Mouse (Mus musculus) hindbrain, embryonic 13.5 days (tissue): ENCODE measurements around the gene Gart. TPM values are rescaled to one million over a fixed set of nuclear protein-coding genes. Genes with fewer than 3 reads are reported as not detected.

Source experiments
- ATAC-seq: fragments of 200-750 bp; cut with Nextera tagmentation; 2 replicates; pipeline ENCODE4 v1.8.0; 2017; ENCODE audit warnings: moderate TSS enrichment; ENCODE audit not compliant: low FRiP score
- H3K27ac ChIP-seq: fragments of 300-500 bp; sonication (generic); 2 replicates; pipeline ENCODE4 v1.5.1; 2015; ENCODE audit warnings: inconsistent platforms, mild to moderate bottlenecking, moderate library complexity
- H3K27me3 ChIP-seq: fragments of 300-500 bp; sonication (generic); 2 replicates; pipeline ENCODE4 v1.6.1; 2015; ENCODE audit warnings: mild to moderate bottlenecking, inconsistent platforms
- H3K36me3 ChIP-seq: fragments of 300-500 bp; sonication (generic); 2 replicates; pipeline ENCODE4 v1.6.1; 2015; ENCODE audit warnings: mild to moderate bottlenecking, inconsistent platforms
- H3K4me1 ChIP-seq: fragments of 300-500 bp; sonication (generic); replicated peaks from 2 replicates; pipeline ENCODE4 v1.6.1; 2015; ENCODE audit warnings: inconsistent platforms
- H3K4me2 ChIP-seq: fragments of 300-500 bp; sonication (generic); 2 replicates; pipeline ENCODE4 v1.6.1; 2015; ENCODE audit warnings: inconsistent platforms, mild to moderate bottlenecking, moderate library complexity
- H3K4me3 ChIP-seq: fragments of 300-500 bp; sonication (generic); 2 replicates; pipeline ENCODE4 v1.5.1; 2015; ENCODE audit warnings: mild to moderate bottlenecking, inconsistent platforms
- H3K9ac ChIP-seq: fragments of 300-500 bp; sonication (generic); 2 replicates; pipeline ENCODE4 v1.6.1; 2015; ENCODE audit warnings: mild to moderate bottlenecking, inconsistent platforms
- H3K9me3 ChIP-seq: fragments of 300-500 bp; sonication (generic); 2 replicates; pipeline ENCODE4 v1.6.1; 2016; ENCODE audit warnings: inconsistent platforms
- WGBS: fragments of 180-500 bp; shearing (Covaris S2); methylation state at CpG from one replicate; pipeline ENCODE4 v1.1.7; 2015; 5-methylcytosine and 5-hydroxymethylcytosine counted together
- polyA plus RNA-seq: library from polyadenylated mRNA; unstranded; fragments of >200 nt; fragmentation: Nextera tagmentation; extraction: Ambion mirVana; gene quantifications from 2 replicates; pipeline ENCODE4 v1.2.1, GENCODE M21; 2015

The Gart gene
- 62.9 and 67.3 TPM in 2 replicates for polyA plus RNA-seq

DNA sequence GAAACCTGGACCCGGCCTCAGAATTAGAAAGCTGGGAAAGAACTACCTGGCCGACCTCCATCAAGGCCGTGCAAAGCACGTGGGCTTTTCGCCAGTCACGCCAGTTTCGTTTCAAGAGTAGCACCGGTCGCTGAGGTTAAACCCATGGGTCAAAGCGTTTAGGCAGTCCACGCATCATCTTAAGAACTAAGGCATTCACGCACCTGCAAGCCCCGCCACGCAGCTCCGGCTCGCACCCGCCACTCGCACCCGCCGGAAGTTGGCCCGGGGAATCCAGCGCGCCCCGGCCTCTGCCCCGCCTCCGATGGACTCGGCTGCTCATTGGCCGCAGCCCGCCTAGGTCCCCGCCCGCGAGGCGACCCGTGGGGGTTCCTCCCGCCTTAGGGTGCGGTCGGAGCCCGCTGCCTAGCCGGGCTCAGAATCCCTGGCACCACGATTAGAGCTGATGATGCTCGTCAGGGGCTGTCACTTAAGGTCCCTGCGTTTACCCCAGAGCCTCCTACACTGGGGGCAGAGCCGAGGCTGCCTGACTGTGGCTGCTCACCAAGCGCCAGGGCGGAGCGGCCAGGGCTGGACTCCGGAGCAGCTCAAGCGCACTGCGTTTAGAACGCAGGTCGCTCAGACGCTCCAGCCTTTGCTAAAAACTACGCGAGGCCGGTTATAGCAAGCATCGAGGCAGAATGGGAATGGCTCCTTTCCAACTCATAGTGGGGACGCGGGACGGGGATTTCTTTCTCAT lies at the start of gene Gart:
Gene Gart (minus strand): TSS at position 272 of the 739 bp plus-strand sequence.
- WGBS: under 1% methylated on average over 57 of the region's 59 CpGs
- Histone ChIP-seq H3K4me3 (peak within 1 kb of the TSS; percentile 73), H3K27ac (peak within 1 kb of the TSS; percentile 99), H3K4me1 (peaks cover 17% of the 10 kb centered on the region), H3K27me3 (no peaks in the 10 kb centered on the region), H3K4me2 (peak within 1 kb of the TSS; percentile 92), H3K36me3 (peaks cover 16% of the 10 kb centered on the region), H3K9ac (peak within 1 kb of the TSS; percentile 91), H3K9me3 (no peaks in the 10 kb centered on the region)
- peak; percentile 89 for ATAC-seq

DNA sequence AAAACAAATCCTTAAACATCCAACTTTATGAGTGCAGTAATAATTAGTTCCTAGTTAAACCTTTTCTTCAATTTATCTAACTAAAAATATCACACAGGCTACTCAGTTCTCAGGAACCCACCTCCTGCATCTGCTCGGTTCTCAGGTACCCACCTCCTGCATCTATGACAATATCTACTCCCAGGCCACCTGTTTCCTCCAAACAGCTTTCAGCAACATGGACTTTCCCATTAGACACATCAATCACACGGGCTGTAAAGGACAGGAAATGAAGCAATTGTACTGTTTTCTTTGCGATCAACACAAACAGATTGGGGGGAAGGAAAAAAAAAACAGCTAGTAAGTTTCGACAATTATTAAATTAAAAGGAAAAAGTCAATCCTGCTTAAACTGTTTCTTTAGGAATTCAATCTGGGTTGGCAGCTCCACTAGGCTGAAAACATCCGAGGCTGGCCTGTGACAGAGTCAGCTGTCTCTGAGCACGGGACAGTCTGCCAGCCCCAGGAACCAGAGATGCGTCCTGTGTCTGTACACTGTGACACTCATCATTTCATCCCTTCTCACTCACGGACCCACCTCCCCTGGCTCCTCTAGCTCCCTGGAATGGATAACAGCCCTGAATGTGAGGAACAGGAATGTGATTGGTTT lies 48.5 kb upstream of the Gart start:
- Histone ChIP-seq H3K4me1 (no peaks in the 10 kb centered on the region), H3K9ac (no peak overlapping the region), H3K4me2 (no peak overlapping the region), H3K9me3 (no peaks in the 10 kb centered on the region), H3K27ac (0 out of 2 replicates have a peak overlapping the region, but pooled peaks have one; percentile 8), H3K27me3 (no peaks in the 10 kb centered on the region), H3K36me3 (peaks cover 53% of the 10 kb centered on the region), H3K4me3 (no peak overlapping the region)
- WGBS: 77% methylated on average over 8 of the region's 8 CpGs
- ATAC-seq: no peak; the same call in 1 of the 2 replicates

DNA sequence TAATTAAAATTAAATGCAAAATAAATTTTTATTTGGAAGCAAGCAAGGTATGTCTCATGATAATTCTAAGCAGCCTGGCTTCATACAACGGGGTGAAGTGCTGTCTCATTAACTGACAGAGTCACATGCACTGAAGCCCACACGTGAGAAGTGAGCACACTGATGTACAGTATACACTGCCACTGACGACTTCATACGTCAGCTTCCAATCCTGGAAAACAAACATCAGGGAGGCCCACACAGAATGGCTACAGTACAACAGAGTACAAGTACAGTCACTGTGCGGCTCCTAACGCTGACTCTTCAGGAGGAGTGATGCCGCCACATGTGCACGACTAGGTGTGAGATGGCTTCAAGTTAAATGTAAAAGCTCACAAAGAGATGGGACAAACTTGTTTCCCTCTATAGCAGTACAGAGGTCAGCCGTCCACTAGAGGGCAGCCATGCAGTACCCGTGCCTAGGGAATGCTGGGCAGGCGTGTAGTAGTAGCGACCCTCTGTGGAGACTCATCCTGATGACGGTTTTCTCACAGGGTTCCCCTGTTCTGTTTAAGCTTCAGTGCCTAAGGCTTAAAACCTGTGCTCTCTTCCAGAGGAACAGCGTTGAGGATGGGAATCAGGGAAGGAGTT lies 47.8 kb upstream of the Gart start:
- Histone ChIP-seq H3K4me1 (peaks cover 5% of the 10 kb centered on the region), H3K36me3 (peaks cover 49% of the 10 kb centered on the region), H3K27ac (0 out of 2 replicates have a peak overlapping the region, but pooled peaks have one; percentile 8), H3K9me3 (no peaks in the 10 kb centered on the region), H3K27me3 (no peaks in the 10 kb centered on the region), H3K4me3 (no peak overlapping the region), H3K4me2 (no peak overlapping the region), H3K9ac (no peak overlapping the region)
- WGBS: 32% methylated on average over 14 of the region's 14 CpGs
- ATAC-seq: peak; percentile 82

DNA sequence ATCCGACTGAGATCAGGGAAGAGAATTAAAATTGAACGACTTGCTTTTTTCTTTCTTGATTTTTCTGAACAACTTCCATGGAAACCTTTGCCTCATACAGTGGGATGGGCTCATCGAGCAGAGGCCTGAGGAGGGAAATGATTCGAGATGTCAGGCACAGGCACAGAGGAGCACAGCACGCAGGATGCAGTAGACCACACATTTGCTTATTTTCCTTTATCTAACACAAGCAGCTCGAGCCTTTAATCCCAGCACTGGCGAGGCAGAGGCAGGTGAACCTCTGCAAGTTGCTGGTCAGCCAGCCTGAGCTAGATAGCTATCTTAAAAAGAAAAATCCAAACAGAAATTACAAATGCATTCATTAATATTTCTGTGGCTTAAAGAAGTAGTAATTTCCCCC lies 43.0 kb upstream of the Gart start:
- H3K36me3 ChIP-seq: peaks cover 30% of the 10 kb centered on the region
- no peak overlapping the region for H3K27ac ChIP-seq
- 0 out of 2 replicates have a peak overlapping the region, but pooled peaks have one; percentile 2 for H3K4me3 ChIP-seq
- peaks cover 21% of the 10 kb centered on the region for H3K4me1 ChIP-seq
- H3K9ac ChIP-seq: 0 out of 2 replicates have a peak overlapping the region, but pooled peaks have one; percentile 40
- ATAC-seq: no peak
- H3K27me3 ChIP-seq: no peaks in the 10 kb centered on the region
- H3K9me3 ChIP-seq: no peaks in the 10 kb centered on the region
- peak overlapping the region; percentile 82 for H3K4me2 ChIP-seq
- WGBS: 49% methylated on average over 7 of the region's 7 CpGs

DNA sequence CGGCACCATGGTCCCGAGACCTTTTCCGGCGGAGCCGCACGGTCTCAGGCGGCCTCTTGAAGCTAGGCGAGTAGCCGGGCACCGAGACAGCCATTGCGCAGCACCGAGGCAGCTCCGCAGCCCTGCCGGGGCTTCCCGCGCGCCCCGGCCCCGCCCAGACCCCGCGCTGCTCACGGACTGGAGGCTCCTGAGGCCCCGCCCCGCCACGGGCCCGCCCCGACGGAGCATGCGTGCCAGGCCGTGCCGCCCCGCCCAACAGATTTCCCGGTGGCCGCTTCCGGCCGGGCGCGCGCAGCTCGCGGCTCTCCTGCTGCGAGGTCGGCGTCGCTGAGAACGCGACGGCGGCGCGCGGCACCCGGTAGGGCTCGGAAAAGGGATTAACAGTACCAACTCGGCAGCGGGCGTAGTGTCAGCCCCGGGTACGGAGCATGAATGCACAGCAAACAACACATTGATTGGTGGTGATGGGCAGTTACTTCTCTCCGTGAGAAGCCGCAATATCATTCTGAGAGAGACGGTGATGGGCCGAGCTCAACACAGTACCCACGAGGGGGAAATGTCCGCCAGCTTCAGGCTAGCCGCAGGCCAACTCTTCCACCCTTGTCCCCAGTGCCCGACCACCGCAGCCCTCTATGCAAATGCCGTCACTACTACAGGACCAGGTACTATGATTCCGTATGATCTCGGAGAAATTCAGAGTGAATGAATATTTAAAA lies 42.0 kb upstream of the Gart start, which contains the start of gene Donson:
Gene Donson (minus strand): TSS at position 152 of the 716 bp plus-strand sequence.
- Histone ChIP-seq H3K9me3 (no peaks in the 10 kb centered on the region), H3K27ac (peak within 1 kb of the TSS; percentile 93), H3K27me3 (no peaks in the 10 kb centered on the region), H3K9ac (peak within 1 kb of the TSS; percentile 96), H3K4me3 (peak within 1 kb of the TSS; percentile 91), H3K36me3 (peaks cover 32% of the 10 kb centered on the region), H3K4me2 (peak within 1 kb of the TSS; percentile 82), H3K4me1 (peaks cover 21% of the 10 kb centered on the region)
- peak; percentile 99 for ATAC-seq
- under 1% methylated on average over 65 of the region's 71 CpGs for WGBS

DNA sequence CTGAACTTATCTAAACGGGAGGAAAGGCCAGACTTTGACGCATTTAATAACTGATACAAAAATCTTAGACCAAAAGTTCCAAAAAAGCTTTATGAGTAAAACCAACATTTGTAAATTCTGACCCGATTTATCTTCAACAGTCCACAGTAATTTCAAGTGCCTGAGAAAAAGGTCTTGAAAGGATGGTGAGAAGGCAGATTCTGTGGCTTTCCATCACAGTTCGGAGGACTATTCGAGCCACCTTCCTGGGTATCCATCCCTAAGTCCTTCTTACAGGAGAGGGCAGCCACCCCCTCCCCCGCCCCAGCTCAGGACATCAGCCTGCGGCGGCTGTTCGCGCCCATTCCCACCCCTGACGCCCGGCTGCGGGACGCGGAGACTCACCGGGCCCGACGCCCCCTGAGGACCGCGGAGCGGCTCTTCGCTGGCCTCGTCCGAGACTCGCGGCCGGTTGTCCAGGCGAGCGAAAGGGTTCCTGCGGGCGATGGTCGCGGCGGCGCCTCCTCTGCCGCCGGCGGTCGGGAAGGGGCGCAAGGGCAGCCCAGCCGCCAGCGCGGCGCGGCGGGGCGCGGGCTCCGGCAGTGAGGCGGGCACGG lies 41.4 kb upstream of the Gart start:
- Histone ChIP-seq H3K9ac (peak overlapping the region; percentile 96), H3K36me3 (peaks cover 34% of the 10 kb centered on the region), H3K9me3 (no peaks in the 10 kb centered on the region), H3K4me1 (peaks cover 21% of the 10 kb centered on the region), H3K4me2 (peak overlapping the region; percentile 82), H3K27ac (peak overlapping the region; percentile 93), H3K4me3 (peak overlapping the region; percentile 91), H3K27me3 (no peaks in the 10 kb centered on the region)
- peak; percentile 83 for ATAC-seq
- under 1% methylated on average over 51 of the region's 51 CpGs for WGBS

DNA sequence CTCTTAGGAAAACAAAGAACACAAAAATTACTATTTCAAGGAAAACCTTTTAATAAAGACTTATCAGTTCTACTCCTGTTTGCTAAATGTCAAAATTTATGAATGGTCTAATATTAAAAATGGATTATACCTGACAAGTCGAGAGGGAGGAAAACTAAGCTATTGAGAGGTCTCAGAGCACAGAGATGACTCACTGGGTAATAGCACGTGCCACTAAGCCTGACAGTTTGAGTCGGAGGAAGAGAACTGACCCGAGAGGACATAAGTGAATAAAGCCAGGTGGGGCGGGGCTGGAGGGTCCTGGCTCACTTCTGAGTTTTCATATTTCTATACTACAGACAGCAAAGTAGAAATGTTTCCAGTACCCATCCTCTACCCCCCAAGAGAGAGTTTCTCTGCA lies 39.6 kb upstream of the Gart start:
- H3K4me2 ChIP-seq: no peak overlapping the region
- peaks cover 50% of the 10 kb centered on the region for H3K36me3 ChIP-seq
- WGBS: 91% methylated on average over 5 of the region's 5 CpGs
- no peak for ATAC-seq
- H3K9ac ChIP-seq: no peak overlapping the region
- H3K27ac ChIP-seq: no peak overlapping the region
- H3K9me3 ChIP-seq: no peaks in the 10 kb centered on the region
- no peaks in the 10 kb centered on the region for H3K27me3 ChIP-seq
- no peak overlapping the region for H3K4me3 ChIP-seq
- H3K4me1 ChIP-seq: peaks cover 21% of the 10 kb centered on the region

DNA sequence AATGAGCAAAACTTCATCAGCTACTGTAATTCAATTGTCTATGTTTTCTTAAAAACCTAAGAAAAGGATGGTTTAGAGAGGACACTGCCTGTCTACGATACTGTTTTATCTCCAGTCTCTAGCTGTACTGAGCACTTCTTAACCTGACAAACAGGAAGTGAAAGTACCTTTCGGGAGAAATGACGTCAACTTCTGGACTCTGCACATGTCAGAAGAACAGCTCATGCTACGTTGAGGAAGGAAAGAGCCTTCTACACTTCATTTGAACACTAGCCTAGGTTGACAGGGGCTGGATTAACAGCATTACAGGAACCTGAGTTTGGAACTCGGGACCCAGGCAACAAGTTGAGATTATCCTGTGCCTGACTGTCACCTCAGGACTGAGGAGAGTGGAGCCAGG lies 38.8 kb upstream of the Gart start:
- Histone ChIP-seq H3K27me3 (no peaks in the 10 kb centered on the region), H3K4me3 (no peak overlapping the region), H3K9me3 (no peaks in the 10 kb centered on the region), H3K27ac (no peak overlapping the region), H3K36me3 (peaks cover 55% of the 10 kb centered on the region), H3K9ac (no peak overlapping the region), H3K4me1 (peaks cover 21% of the 10 kb centered on the region), H3K4me2 (no peak overlapping the region)
- 93% methylated on average over 5 of the region's 5 CpGs for WGBS
- no peak for ATAC-seq

DNA sequence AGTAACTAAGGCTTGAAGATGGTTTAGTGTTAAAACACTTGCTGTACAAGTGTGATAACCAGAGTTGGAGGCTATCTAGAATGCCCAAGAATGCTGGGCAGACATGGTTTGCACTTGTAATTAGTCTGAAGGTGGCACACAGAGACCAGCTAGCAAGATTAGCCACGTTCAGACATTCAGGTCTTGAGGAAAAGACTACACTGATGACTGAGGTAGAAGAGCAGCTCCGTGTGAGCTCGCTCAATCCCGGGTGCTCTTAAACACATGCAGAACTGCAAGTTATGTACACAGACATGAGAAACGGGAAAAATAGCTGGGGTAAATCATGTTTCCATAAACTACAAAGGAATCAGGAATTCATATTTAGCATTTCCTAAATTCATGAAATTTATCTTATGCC lies 33.9 kb upstream of the Gart start:
- Histone ChIP-seq H3K27ac (no peak overlapping the region), H3K36me3 (peaks cover 89% of the 10 kb centered on the region), H3K27me3 (no peaks in the 10 kb centered on the region), H3K9me3 (no peaks in the 10 kb centered on the region), H3K4me2 (no peak overlapping the region), H3K4me3 (no peak overlapping the region), H3K9ac (no peak overlapping the region), H3K4me1 (no peaks in the 10 kb centered on the region)
- WGBS: 87% methylated on average over 5 of the region's 5 CpGs
- ATAC-seq: no peak

DNA sequence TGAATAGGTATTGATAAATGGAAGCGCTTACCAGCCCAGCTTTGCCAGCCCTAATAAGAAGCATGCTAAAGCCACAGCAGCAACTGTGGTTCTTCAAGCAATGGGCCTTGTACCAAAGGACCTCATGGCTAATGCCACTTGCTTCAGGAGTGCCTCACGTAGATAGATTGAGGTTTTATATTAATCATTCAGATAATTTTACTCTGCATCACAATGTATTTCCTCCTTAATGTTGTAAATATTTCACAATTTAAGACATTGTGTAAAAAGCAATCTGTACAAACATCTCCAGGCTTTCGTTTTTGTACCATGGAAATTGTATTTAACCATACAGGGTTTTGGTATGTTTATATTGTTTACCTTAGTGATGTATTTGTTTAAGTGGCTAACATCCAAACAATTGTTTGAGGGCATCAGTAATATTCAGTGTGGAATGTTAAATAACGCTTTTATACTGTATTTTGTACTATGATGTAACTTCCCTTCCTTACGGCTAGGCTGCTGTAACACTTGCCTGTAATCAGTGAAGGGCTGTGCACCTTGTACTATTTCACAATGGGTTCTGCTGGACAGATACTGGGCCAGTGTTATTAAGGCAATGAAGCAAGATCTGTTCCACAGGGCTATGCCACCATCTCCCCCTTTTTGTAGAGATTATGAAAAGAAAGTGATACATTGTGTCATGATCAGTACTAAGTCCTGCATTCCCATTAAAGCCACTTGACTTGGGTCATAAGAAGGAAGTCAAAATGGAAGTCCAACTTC lies 31.6 kb upstream of the Gart start:
- Histone ChIP-seq H3K9ac (no peak overlapping the region), H3K4me1 (no peaks in the 10 kb centered on the region), H3K4me2 (no peak overlapping the region), H3K27ac (no peak overlapping the region), H3K9me3 (no peaks in the 10 kb centered on the region), H3K27me3 (no peaks in the 10 kb centered on the region), H3K4me3 (no peak overlapping the region), H3K36me3 (peaks cover 84% of the 10 kb centered on the region)
- WGBS: 94% methylated on average over 5 of the region's 5 CpGs
- ATAC-seq: no peak

DNA sequence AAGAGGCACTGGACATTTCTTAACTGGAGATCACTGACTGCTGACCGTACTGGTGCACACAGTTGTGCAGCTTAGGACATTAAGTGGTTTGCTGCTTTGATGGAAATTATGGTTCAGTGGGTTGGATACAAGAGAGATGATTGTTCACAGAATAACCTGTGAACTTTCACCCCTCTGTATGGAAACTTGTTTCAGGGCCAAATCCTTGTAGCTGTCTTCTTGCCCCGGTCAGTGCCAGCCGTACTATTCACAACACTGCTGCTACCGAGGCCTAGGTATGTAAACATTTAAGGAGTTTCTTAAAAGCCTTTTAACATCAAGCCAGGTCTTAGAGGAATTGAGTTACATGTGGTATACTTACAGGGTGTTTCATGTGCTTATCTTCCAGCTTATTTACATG lies 27.7 kb upstream of the Gart start:
- no peak overlapping the region for H3K4me2 ChIP-seq
- H3K9ac ChIP-seq: no peak overlapping the region
- no peak for ATAC-seq
- H3K27me3 ChIP-seq: no peaks in the 10 kb centered on the region
- no peaks in the 10 kb centered on the region for H3K4me1 ChIP-seq
- H3K9me3 ChIP-seq: no peaks in the 10 kb centered on the region
- H3K27ac ChIP-seq: no peak overlapping the region
- no peak overlapping the region for H3K4me3 ChIP-seq
- 93% methylated on average over 4 of the region's 4 CpGs for WGBS
- H3K36me3 ChIP-seq: peaks cover 83% of the 10 kb centered on the region
